Mouse (Mus musculus) G1E (cell line): ENCODE results near the gene Nae1.

Experiments used
- CTCF ChIP-seq: IDR thresholded peaks from 2 replicates; pipeline ENCODE4 v1.5.1; 2012; ENCODE audit warnings: low read depth, low read length, inconsistent platforms, mixed read lengths
- TAL1 ChIP-seq: conservative IDR thresholded peaks from 2 replicates; pipeline ENCODE4 v1.6.1; 2012; ENCODE audit warnings: low read depth, low read length, inconsistent platforms, mixed read lengths

- TF ChIP-seq CTCF (no peak), TAL1 (no peak)
Observed at GRCm38 (mm10) chr8:104557226-104557625, 22.8 kb upstream of the Nae1 start.
